Mouse (Mus musculus) forebrain, embryonic 14.5 days (tissue): Measurements from ENCODE around the gene Hacd2. TPM values are rescaled to one million over a fixed set of nuclear protein-coding genes. Genes with fewer than 3 reads are reported as not detected.

Source experiments
- ATAC-seq: fragments of 200-750 bp; cut with Nextera tagmentation; 2 replicates; pipeline ENCODE4 v1.8.0; 2017; ENCODE audit warnings: mild to moderate bottlenecking, moderate library complexity
- DNase-seq: peaks from one replicate; pipeline ENCODE4 v3.0.0-alpha.2; 2015; ENCODE audit warnings: low spot score
- H3K27ac ChIP-seq: fragments of 300-500 bp; sonication (generic); 2 replicates; pipeline ENCODE4 v1.5.1; 2014; ENCODE audit warnings: low read depth, mild to moderate bottlenecking, control low read depth, low read length, moderate library complexity
- H3K27me3 ChIP-seq: fragments of 300-500 bp; sonication (generic); replicated peaks from 2 replicates; pipeline ENCODE4 v1.6.1; 2014; ENCODE audit warnings: low read length, control low read depth, mixed read lengths; ENCODE audit not compliant: control insufficient read depth, insufficient read depth
- H3K36me3 ChIP-seq: fragments of 300-500 bp; sonication (generic); 2 replicates; pipeline ENCODE4 v1.6.1; 2014; ENCODE audit warnings: low read length, control low read depth; ENCODE audit not compliant: control insufficient read depth, insufficient read depth
- H3K4me1 ChIP-seq: fragments of 300-500 bp; sonication (generic); 2 replicates; pipeline ENCODE4 v1.6.1; 2014; ENCODE audit warnings: antibody characterized with exemption, low read length, control low read depth; ENCODE audit not compliant: control insufficient read depth, insufficient read depth
- H3K4me2 ChIP-seq: fragments of 300-500 bp; sonication (generic); 2 replicates; pipeline ENCODE4 v1.6.1; 2014; ENCODE audit warnings: mild to moderate bottlenecking, control low read depth, low read length
- H3K4me3 ChIP-seq: fragments of 300-500 bp; sonication (generic); 2 replicates; pipeline ENCODE4 v1.5.1; 2014; ENCODE audit warnings: low read depth, low read length, control low read depth
- H3K9ac ChIP-seq: fragments of 300-500 bp; sonication (generic); 2 replicates; pipeline ENCODE4 v1.6.1; 2014; ENCODE audit warnings: mild to moderate bottlenecking, low read length, control low read depth, moderate library complexity
- H3K9me3 ChIP-seq: fragments of 300-500 bp; sonication (generic); replicated peaks from 2 replicates; pipeline ENCODE4 v1.6.1; 2016; ENCODE audit warnings: low read length, control low read depth, mixed read lengths; ENCODE audit not compliant: control insufficient read depth
- WGBS: fragments of 180-500 bp; shearing (Covaris S2); extraction: QIAGEN DNeasy Blood & Tissue Kit; methylation state at CpG from one replicate; pipeline ENCODE4 v1.1.7; 2014; 5-methylcytosine and 5-hydroxymethylcytosine counted together
- polyA plus RNA-seq: library from polyadenylated mRNA; unstranded; fragments of >200 nt; fragmentation: Nextera tagmentation; extraction: Ambion mirVana; gene quantifications from 2 replicates; pipeline ENCODE4 v1.2.1, GENCODE M21; 2014

Gene Hacd2
- polyA plus RNA-seq, 1 experiment from 2014 or later, result 32.1 TPM

DNA sequence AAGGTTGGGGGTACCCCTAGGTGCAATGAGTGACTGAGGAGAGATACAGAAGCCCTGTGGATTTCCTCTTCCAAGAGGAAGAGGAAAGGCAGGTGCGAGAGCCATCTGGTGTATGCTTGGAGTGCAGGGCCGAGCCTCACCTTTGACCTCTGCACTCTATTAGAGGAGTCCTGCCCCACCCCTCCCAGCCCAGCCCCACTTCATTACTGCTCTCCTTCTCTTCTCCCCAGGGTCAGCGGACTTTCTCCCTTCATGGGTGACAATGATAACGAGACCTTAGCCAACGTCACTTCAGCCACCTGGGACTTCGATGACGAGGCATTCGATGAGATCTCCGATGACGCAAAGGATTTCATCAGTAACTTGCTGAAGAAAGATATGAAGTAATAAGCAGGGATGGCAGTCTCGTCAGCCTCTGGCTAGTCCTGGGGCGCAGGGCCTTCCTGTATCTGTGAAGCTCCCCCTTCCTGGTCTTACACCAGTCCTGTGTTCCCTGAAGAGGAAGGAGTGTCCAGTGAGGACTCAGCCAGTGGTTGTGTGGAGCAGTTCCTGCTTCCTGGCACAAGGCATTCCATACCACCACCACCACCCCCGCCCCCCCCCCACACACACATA is 35.9 kb upstream of the Hacd2 start:
- H3K27ac ChIP-seq, result no peak overlapping the region
- ATAC-seq (no peak), DNase-seq (no peak)
- H3K4me3 ChIP-seq, result no peak overlapping the region
- H3K36me3 ChIP-seq, result no peaks in the 10 kb centered on the region
- no peak overlapping the region for H3K9ac ChIP-seq
- no peaks in the 10 kb centered on the region for H3K9me3 ChIP-seq
- 86% methylated on average over 13 of the region's 13 CpGs for WGBS
- no peak overlapping the region for H3K4me2 ChIP-seq
- H3K27me3 ChIP-seq, result no peaks in the 10 kb centered on the region
- no peaks in the 10 kb centered on the region; the same call in 1 of the 2 replicates for H3K4me1 ChIP-seq

DNA sequence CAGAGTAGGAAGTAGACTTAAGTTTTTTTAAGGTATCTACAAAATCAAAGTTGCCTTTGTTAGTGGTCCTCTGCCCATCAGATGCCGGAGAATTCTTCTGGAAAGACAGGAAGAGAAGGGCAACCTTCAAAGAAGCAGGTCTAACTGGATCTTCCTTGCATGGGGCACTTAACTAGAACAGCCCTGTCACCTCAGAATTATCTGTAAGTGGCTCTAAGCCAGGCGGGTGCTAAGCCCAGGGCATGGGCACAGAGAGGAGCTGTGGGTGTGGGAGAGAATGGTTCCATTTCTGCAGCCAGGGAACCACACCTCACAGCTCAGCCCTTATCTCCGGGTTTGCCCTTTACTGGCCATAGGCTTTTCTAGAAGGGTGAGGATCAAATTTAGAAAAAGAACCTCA is 30.9 kb upstream of the Hacd2 start:
- Histone ChIP-seq H3K4me3 (no peak overlapping the region), H3K27me3 (no peaks in the 10 kb centered on the region), H3K36me3 (no peaks in the 10 kb centered on the region), H3K4me1 (no peaks in the 10 kb centered on the region; the same call in 1 of the 2 replicates), H3K27ac (no peak overlapping the region), H3K9ac (no peak overlapping the region), H3K4me2 (no peak overlapping the region), H3K9me3 (no peaks in the 10 kb centered on the region)
- no peak for ATAC-seq
- DNase-seq, result no peak
- 84% methylated on average over 3 of the region's 3 CpGs for WGBS

DNA sequence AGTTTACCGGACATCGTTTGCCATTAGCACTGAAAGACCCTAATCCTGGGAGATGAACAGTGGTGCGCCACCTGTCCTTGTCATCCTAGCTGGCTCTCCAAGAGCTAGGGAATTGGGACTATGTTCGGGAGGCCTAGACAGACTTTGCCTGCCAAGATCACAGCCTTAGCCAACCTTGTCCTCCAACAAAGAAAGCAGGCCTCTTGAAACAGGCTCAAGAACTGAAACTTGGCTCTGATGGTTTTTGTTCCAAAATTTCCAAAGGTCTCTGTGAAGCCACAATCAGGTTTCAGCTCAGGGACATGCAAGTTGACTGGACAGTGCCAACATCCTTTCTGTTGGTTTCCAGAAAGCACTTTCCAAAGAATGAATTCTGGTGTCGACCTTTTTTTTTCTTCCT is 29.4 kb upstream of the Hacd2 start:
- no peak overlapping the region for H3K27ac ChIP-seq
- no peak overlapping the region for H3K9ac ChIP-seq
- H3K36me3 ChIP-seq, result no peaks in the 10 kb centered on the region
- H3K4me1 ChIP-seq, result no peaks in the 10 kb centered on the region; the same call in 1 of the 2 replicates
- H3K27me3 ChIP-seq, result no peaks in the 10 kb centered on the region
- H3K4me2 ChIP-seq, result no peak overlapping the region
- H3K4me3 ChIP-seq, result no peak overlapping the region
- no peaks in the 10 kb centered on the region for H3K9me3 ChIP-seq
- 92% methylated on average over 5 of the region's 5 CpGs for WGBS
- DNase-seq (no peak), ATAC-seq (no peak)

DNA sequence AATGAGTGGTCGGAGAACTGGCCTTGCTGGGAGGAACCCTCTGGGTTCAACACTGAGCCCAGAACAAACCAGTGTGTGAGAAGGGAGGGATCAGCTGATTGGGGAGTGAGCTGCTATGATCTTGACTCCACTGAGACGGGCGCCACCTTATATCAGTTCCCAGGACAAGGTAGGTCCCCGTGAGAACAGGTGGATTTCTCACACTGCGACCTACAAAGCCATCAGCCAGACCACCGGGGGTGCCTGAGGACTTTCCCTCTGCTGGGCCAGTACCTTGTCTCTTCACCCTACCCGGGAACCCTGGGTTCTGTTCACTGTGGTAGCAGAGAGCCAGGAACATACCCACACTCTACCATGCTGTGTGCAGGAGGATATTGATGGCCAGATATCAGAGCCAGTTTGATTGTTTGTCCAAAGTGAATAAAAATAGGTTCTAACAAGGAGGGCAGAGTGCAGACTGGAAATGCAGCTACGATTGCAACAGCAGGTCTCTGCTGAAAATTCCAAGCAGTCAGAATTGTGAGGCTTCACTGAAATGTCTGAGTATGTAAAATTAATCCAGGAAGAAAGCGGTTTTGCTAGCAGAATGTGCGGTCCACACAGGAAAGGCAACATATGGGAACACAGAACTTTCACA is 28.4 kb upstream of the Hacd2 start:
- no peak overlapping the region for H3K9ac ChIP-seq
- no peak overlapping the region for H3K27ac ChIP-seq
- H3K9me3 ChIP-seq, result no peaks in the 10 kb centered on the region
- no peaks in the 10 kb centered on the region; the same call in 1 of the 2 replicates for H3K4me1 ChIP-seq
- DNase-seq (no peak), ATAC-seq (no peak)
- H3K4me3 ChIP-seq, result no peak overlapping the region
- 89% methylated on average over 10 of the region's 10 CpGs for WGBS
- H3K36me3 ChIP-seq, result no peaks in the 10 kb centered on the region
- H3K4me2 ChIP-seq, result no peak overlapping the region
- no peaks in the 10 kb centered on the region for H3K27me3 ChIP-seq

DNA sequence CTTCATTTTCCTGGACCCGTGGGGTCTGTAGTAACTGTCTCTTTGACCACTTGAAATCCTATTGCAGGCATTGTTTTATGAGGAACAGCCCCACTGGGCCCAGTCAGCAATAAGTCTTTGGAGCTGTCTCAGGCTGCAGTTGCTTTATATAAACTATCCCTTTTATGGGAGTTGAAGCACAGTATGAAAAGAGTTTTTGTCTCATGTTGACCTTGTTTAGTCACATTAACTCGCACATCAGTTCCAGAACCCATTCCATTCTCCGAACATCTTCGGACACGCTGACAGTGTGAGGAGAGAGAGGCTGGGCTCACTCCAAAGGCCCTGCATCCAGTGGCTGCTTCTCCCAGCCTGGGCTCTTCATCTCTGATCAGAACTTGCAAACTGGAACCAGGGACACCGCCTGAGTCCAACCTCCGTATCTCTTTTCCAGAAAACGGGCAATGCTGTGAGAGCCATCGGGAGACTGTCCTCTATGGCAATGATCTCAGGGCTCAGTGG is 27.5 kb upstream of the Hacd2 start:
- no peaks in the 10 kb centered on the region for H3K27me3 ChIP-seq
- ATAC-seq, result no peak
- H3K27ac ChIP-seq, result no peak overlapping the region
- H3K4me2 ChIP-seq, result no peak overlapping the region
- no peaks in the 10 kb centered on the region for H3K9me3 ChIP-seq
- no peak overlapping the region for H3K4me3 ChIP-seq
- H3K36me3 ChIP-seq, result no peaks in the 10 kb centered on the region
- H3K9ac ChIP-seq, result no peak overlapping the region
- H3K4me1 ChIP-seq, result no peaks in the 10 kb centered on the region; the same call in 1 of the 2 replicates
- no peak for DNase-seq
- WGBS, result 76% methylated on average over 9 of the region's 9 CpGs

DNA sequence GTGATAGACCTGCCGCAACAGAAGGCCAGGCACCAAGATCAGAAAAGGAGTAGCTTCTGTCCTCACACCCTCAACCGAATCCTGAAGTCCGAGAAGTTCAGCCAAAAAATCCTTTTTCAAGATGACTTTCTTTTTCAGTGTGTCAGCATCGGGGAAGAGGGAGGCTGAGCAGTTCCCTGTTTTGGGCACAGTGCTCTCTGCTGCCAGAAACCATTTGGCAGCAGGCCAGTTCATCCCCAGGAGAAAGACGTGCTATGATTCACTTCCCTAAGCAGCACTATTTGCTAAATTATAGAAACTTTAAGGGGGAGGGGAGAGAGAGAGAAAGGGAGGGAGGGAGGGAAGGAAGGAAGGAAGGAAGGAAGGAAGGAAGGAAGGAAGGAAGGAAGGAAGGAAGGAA is 26.1 kb upstream of the Hacd2 start:
- peak; percentile 77 for DNase-seq
- Histone ChIP-seq H3K4me3 (no peak overlapping the region), H3K4me2 (no peak overlapping the region), H3K27me3 (no peaks in the 10 kb centered on the region), H3K4me1 (peaks cover 11% of the 10 kb centered on the region), H3K9me3 (no peaks in the 10 kb centered on the region), H3K36me3 (no peaks in the 10 kb centered on the region), H3K27ac (no peak overlapping the region), H3K9ac (no peak overlapping the region)
- no peak for ATAC-seq
- WGBS, result 45% methylated on average over 5 of the region's 5 CpGs

DNA sequence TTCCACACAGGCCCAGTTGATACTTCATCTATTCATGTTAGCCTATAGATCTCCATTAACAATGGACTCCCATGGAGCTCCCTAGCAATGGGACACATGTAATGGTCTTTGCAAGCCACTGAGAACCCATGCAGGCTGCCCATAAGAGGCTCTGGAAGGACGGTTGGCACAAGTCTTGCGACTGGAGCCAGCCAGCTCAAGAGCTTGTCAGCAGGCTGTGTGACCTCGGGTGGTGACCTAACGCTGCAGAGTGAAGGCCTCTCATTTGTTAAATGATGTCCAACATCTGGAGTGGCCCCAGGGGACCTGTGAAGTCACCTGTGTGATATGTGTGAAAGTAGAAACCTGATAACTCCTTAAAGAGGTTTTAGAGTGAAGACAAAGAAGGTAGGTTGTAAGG is 25.2 kb upstream of the Hacd2 start:
- WGBS, result 70% methylated on average over 4 of the region's 4 CpGs
- H3K9ac ChIP-seq, result no peak overlapping the region
- no peaks in the 10 kb centered on the region for H3K9me3 ChIP-seq
- no peak overlapping the region for H3K4me3 ChIP-seq
- H3K27ac ChIP-seq, result no peak overlapping the region
- no peaks in the 10 kb centered on the region for H3K36me3 ChIP-seq
- DNase-seq, result no peak
- H3K4me1 ChIP-seq, result peaks cover 15% of the 10 kb centered on the region
- no peaks in the 10 kb centered on the region for H3K27me3 ChIP-seq
- no peak overlapping the region for H3K4me2 ChIP-seq
- ATAC-seq, result no peak

DNA sequence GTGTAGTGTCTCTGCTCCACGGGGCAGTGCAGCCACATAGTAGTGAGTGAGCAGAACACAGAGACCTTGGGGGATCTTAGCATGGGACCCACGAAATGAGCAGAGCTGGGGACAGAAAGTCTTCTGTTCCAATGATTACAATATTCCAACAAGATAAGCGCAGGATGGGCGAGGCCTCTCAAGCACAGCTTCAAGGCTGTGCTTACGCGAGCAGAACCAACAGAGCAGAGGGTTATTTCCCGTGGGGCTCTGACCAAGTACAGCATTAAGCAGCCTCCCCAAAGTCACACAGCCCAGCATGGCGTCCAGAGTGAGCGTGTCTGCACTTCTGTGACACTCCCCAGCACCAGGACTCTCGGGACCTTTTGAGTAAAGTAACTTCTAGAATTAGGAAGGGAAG is 24.7 kb upstream of the Hacd2 start:
- no peak overlapping the region for H3K4me2 ChIP-seq
- no peaks in the 10 kb centered on the region for H3K36me3 ChIP-seq
- H3K27me3 ChIP-seq, result no peaks in the 10 kb centered on the region
- no peak overlapping the region for H3K9ac ChIP-seq
- no peak for ATAC-seq
- peaks cover 15% of the 10 kb centered on the region for H3K4me1 ChIP-seq
- H3K27ac ChIP-seq, result no peak overlapping the region
- no peak overlapping the region for H3K4me3 ChIP-seq
- WGBS, result 73% methylated on average over 10 of the region's 10 CpGs
- no peak for DNase-seq
- no peaks in the 10 kb centered on the region for H3K9me3 ChIP-seq

DNA sequence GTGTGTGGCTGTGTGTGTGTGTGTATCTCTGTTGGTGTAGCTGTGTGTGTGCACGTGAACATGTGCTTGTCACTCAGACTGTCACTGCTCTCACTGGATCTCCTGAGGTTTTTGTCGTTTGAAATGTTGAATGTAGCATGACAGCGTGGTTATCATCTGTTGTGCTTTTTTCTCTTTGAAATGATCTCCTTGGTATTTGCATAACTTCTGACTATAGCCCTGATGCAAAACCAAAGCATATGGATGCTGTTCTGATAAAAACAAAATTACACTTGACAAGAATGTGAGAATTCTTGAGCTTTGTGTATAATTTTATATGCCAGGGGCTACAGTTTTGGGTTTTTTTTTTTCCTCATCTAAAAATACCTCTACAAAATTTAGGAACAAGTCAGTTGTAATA is 23.2 kb upstream of the Hacd2 start:
- peaks cover 15% of the 10 kb centered on the region for H3K4me1 ChIP-seq
- WGBS, result 71% methylated on average over 3 of the region's 3 CpGs
- no peak overlapping the region for H3K9ac ChIP-seq
- H3K36me3 ChIP-seq, result no peaks in the 10 kb centered on the region
- H3K4me2 ChIP-seq, result no peak overlapping the region
- ATAC-seq (peak; percentile 26; the same call in 1 of the 2 replicates), DNase-seq (peak; percentile 51)
- H3K4me3 ChIP-seq, result no peak overlapping the region
- no peaks in the 10 kb centered on the region for H3K27me3 ChIP-seq
- H3K27ac ChIP-seq, result no peak overlapping the region; the same call in 1 of the 2 replicates
- H3K9me3 ChIP-seq, result no peaks in the 10 kb centered on the region
